Mouse (Mus musculus) midbrain, postnatal 0 days (tissue): ENCODE results near the gene Zfp148. TPM values are rescaled to one million over a fixed set of nuclear protein-coding genes. Genes with fewer than 3 reads are reported as not detected.
A peak's percentile ranks its signal among the peaks of the same experiment; 100 is the strongest.

ENCODE experiments used
- ATAC-seq: fragments of 200-750 bp; cut with Nextera tagmentation; 2 replicates; pipeline ENCODE4 v1.8.0; 2017; ENCODE audit warnings: moderate number of reproducible peaks, mild to moderate bottlenecking, moderate TSS enrichment, moderate library complexity; ENCODE audit not compliant: low FRiP score
- DNase-seq: peaks from one replicate; pipeline ENCODE4 v3.0.0-alpha.2; 2015; ENCODE audit warnings: low spot score
- H3K27ac ChIP-seq: fragments of 300-500 bp; sonication (generic); 2 replicates; pipeline ENCODE4 v1.5.1; 2014; ENCODE audit warnings: low read depth, mild to moderate bottlenecking, low read length, mixed read lengths
- H3K27me3 ChIP-seq: fragments of 300-500 bp; sonication (generic); 2 replicates; pipeline ENCODE4 v1.6.1; 2014; ENCODE audit warnings: low read length, control low read depth, mixed read lengths; ENCODE audit not compliant: insufficient read depth
- H3K36me3 ChIP-seq: fragments of 300-500 bp; sonication (generic); 2 replicates; pipeline ENCODE4 v1.6.1; 2014; ENCODE audit warnings: low read length, control low read depth, mixed read lengths; ENCODE audit not compliant: insufficient read depth
- H3K4me1 ChIP-seq: fragments of 300-500 bp; sonication (generic); 2 replicates; pipeline ENCODE4 v1.6.1; 2014; ENCODE audit warnings: mild to moderate bottlenecking, control low read depth, antibody characterized with exemption, low read length, mixed read lengths; ENCODE audit not compliant: insufficient read depth
- H3K4me2 ChIP-seq: fragments of 300-500 bp; sonication (generic); 2 replicates; pipeline ENCODE4 v1.6.1; 2014; ENCODE audit warnings: low read depth, mild to moderate bottlenecking, low read length, mixed read lengths; ENCODE audit not compliant: poor library complexity, severe bottlenecking
- H3K4me3 ChIP-seq: fragments of 300-500 bp; sonication (generic); 2 replicates; pipeline ENCODE4 v1.5.1; 2014; ENCODE audit warnings: low read depth, mild to moderate bottlenecking, low read length, moderate library complexity
- H3K9ac ChIP-seq: fragments of 300-500 bp; sonication (generic); replicated peaks from 2 replicates; pipeline ENCODE4 v1.6.1; 2014; ENCODE audit warnings: mild to moderate bottlenecking, low read length, moderate library complexity, mixed read lengths; ENCODE audit not compliant: poor library complexity, severe bottlenecking
- H3K9me3 ChIP-seq: fragments of 300-500 bp; sonication (generic); 2 replicates; pipeline ENCODE4 v1.6.1; 2016; ENCODE audit warnings: low read length, control low read depth
- CTCF ChIP-seq: IDR thresholded peaks from 2 replicates; pipeline ENCODE4 v1.5.1; 2016; ENCODE audit warnings: antibody characterized with exemption, mild to moderate bottlenecking
- WGBS: fragments of 180-500 bp; shearing (Covaris S2); extraction: QIAGEN DNeasy Blood & Tissue Kit; methylation state at CpG from one replicate; pipeline ENCODE4 v1.1.7; 2014; 5-methylcytosine and 5-hydroxymethylcytosine counted together
- polyA plus RNA-seq: library from polyadenylated mRNA; unstranded; fragments of >200 nt; fragmentation: Nextera tagmentation; extraction: Ambion mirVana; gene quantifications from 2 replicates; pipeline ENCODE4 v1.2.1, GENCODE M21; 2015
- total RNA-seq: library from RNA; depleted of rRNA; stranded (reverse); fragments of >200 nt; gene quantifications from 2 replicates; pipeline ENCODE4 v1.2.3, GENCODE M21; 2014

Zfp148 gene
- total and polyA plus RNA-seq, 2 experiments from 2014 or later = 29.0 to 44.2 TPM

DNA sequence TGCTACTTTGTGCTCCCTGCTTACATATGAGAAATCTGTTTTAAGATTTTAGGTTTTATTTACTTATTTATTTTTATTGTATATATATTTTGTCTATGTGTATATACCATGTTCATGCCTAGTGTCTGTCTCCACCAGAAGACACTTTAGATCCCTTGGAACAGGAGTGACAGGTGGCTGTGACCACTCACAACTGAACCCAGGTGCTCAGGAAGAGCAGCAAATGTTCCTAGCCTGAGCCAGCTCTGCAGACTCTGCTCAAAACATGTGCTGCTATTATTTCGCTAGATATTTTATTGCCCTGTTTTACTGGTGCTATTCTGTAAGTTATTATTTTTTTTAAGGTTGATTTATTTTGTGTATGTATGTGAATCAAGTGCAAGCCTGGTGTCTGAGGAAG lies 78.5 kb downstream of the Zfp148 start:
- ATAC-seq (no peak), DNase-seq (no peak)
- H3K27me3 ChIP-seq = no peaks in the 10 kb centered on the region
- no peak for TF ChIP-seq CTCF
- no peaks in the 10 kb centered on the region for H3K4me1 ChIP-seq
- H3K36me3 ChIP-seq = 0 out of 2 replicates have a peak, but pooled peaks cover 4% of the 10 kb centered on the region
- no peak overlapping the region for H3K4me3 ChIP-seq
- H3K4me2 ChIP-seq = no peak overlapping the region
- no peaks in the 10 kb centered on the region for H3K9me3 ChIP-seq
- no peak overlapping the region for H3K9ac ChIP-seq
- 100% methylated on average over 1 of the region's 1 CpGs for WGBS
- no peak overlapping the region for H3K27ac ChIP-seq

DNA sequence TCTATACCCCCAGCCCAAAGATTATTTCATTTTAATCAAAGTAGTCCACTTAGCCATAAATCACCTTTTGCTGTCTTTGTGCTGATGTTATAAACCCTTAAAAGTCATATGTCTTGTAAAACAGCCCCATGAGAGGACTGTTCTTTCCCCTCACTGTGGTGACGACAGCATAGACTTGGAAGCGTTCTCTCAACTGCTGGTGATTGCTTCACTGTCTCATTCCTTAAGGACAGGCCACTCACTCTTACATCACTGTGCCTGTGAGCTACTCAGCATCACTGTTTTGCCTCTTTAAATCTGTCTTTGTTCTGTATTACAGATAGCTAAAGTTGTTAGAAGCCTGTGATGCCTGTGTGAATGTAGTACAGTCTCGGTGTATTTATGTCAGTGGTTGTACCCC lies 80.8 kb downstream of the Zfp148 start:
- TF ChIP-seq CTCF = no peak
- Histone ChIP-seq H3K9ac (no peak overlapping the region), H3K4me1 (no peaks in the 10 kb centered on the region), H3K4me3 (no peak overlapping the region), H3K9me3 (no peaks in the 10 kb centered on the region), H3K27ac (no peak overlapping the region), H3K4me2 (no peak overlapping the region), H3K36me3 (peaks cover 7% of the 10 kb centered on the region; the same call in 1 of the 2 replicates), H3K27me3 (no peaks in the 10 kb centered on the region)
- WGBS = 84% methylated on average over 3 of the region's 3 CpGs
- ATAC-seq (no peak), DNase-seq (no peak)

DNA sequence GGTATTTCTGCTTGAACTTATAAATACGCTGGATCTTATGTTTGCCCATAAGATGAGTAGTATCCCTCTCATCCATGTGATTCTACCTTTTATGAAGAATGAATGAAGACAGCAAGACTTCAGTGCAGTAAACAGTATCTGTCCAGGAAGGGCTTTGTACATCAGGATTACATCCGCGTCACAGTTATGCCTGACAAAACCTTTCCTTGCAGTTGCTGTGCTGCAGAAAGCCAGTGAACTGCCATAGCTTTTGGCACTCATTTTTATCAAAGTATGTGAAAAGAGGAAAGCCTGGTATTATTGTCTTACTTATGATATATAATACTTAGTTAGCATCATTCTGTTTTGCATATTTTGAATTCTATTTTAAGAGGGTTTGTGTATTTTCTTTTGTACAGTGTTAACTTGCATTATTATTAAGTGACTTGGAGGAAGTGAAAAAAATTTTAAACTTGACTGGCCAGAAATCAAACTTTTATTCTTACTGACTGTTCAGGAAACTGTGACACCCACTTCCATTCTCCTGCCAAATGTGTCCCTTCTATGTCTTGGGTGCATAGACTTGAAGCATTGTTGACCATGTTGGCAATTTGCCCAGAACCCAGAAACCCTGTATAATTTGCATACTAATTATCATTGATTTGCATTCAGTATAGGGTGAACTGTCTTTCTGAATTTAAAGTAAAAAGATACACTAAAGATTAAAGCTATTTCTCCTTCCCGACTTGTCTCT lies 84.0 kb downstream of the Zfp148 start:
- no peak for TF ChIP-seq CTCF
- no peak overlapping the region for H3K9ac ChIP-seq
- whole genome bisulfite sequencing = 44% methylated on average over 4 of the region's 4 CpGs
- 0 out of 2 replicates have a peak overlapping the region, but pooled peaks have one; percentile 18 for H3K27ac ChIP-seq
- no peak overlapping the region for H3K4me2 ChIP-seq
- H3K9me3 ChIP-seq = no peaks in the 10 kb centered on the region
- DNase-seq = peak; percentile 88
- H3K36me3 ChIP-seq = peaks cover 6% of the 10 kb centered on the region; the same call in 1 of the 2 replicates
- H3K4me1 ChIP-seq = no peaks in the 10 kb centered on the region
- no peaks in the 10 kb centered on the region for H3K27me3 ChIP-seq
- ATAC-seq = no peak
- no peak overlapping the region for H3K4me3 ChIP-seq

DNA sequence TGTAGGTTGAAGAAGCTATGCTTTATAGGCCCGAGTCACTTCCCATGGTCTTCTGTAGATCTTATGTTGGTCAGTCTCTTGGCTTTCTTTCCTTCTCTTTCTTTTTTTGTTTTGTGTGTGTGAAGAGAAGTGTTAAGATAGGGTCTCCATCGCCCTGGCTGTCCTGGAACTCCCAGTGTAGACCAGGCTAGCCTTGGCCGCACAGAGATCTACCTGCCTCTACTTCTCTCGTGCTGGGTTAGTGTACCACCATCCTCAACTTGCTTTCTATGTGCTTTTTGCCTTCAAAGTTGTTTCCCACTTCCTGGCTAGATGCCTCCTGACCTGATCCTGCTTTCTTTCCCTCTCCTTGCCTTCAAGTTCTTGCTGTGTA lies 84.6 kb downstream of the Zfp148 start:
- WGBS = 66% methylated on average over 4 of the region's 4 CpGs
- ATAC-seq (no peak), DNase-seq (no peak)
- TF ChIP-seq CTCF = no peak
- Histone ChIP-seq H3K9me3 (no peaks in the 10 kb centered on the region), H3K4me2 (no peak overlapping the region), H3K27me3 (no peaks in the 10 kb centered on the region), H3K4me3 (no peak overlapping the region), H3K9ac (no peak overlapping the region), H3K4me1 (no peaks in the 10 kb centered on the region), H3K36me3 (peaks cover 6% of the 10 kb centered on the region; the same call in 1 of the 2 replicates), H3K27ac (no peak overlapping the region)

DNA sequence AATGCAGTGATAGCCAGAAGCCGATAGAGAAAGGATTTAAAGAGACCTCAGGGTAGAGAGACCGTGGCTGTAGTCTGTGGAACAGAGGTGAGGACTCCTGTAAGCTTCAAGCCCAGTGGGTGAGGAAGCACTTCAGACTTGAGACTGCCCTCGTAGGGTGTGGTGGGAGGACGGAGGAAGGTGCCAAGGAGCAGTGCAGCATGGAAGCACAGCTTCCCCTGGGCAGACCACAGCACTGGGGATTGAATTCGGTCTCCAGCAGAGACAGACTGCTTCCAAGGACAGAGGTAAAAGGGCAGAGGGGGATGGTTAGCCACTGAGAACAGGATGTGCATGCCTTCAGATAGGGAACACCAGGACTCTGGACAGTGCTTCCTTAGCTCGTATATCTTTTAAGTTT lies 86.8 kb downstream of the Zfp148 start:
- Histone ChIP-seq H3K4me1 (no peaks in the 10 kb centered on the region), H3K27me3 (no peaks in the 10 kb centered on the region), H3K4me3 (no peak overlapping the region), H3K9ac (no peak overlapping the region), H3K9me3 (no peaks in the 10 kb centered on the region), H3K4me2 (no peak overlapping the region), H3K36me3 (peaks cover 6% of the 10 kb centered on the region; the same call in 1 of the 2 replicates), H3K27ac (no peak overlapping the region)
- TF ChIP-seq CTCF = no peak
- no peak for ATAC-seq
- DNase-seq = no peak
- WGBS = 65% methylated on average over 6 of the region's 6 CpGs

DNA sequence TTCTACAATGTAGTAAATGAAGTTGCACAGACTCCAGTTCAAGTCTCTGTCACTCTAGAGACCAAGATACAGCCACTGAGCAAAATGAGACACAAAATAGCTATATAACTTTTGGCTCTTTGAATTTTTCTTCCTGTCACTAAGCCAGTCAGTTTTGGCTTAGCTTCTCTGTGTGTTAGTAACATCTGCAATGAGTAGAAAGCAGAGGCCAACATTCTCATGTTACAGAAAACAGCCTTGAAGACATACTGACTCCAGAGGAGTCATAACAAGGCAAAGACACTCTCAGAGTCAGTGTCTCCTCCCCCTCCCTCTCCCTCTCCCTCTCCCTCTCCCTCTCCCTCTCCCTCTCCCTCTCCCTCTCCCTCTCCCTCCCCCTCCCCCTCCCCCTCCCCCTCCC lies 89.3 kb downstream of the Zfp148 start:
- H3K4me3 ChIP-seq = no peak overlapping the region
- no peak for TF ChIP-seq CTCF
- no peak for ATAC-seq

More for the DNA sequence above, 89.3 kb downstream of the Zfp148 start:
- Histone ChIP-seq H3K27ac (no peak overlapping the region), H3K4me1 (no peaks in the 10 kb centered on the region), H3K9ac (no peak overlapping the region), H3K27me3 (no peaks in the 10 kb centered on the region), H3K9me3 (no peaks in the 10 kb centered on the region), H3K4me2 (no peak overlapping the region), H3K36me3 (peaks cover 10% of the 10 kb centered on the region; the same call in 1 of the 2 replicates)
- no peak for DNase-seq
